Mouse (Mus musculus) MEL (cell line): Measurements from ENCODE around the gene Apol7a. TPM values are rescaled to one million over a fixed set of nuclear protein-coding genes. Genes with fewer than 3 reads are reported as not detected.
"Not testable (repeated sequence)": the region's sequence is repeated elsewhere in the genome, so short reads cannot be mapped to it uniquely, and the experiment has no call there.

Experiments used
- DNase-seq: peaks from one replicate; pipeline ENCODE4 v3.0.0; 2011; ENCODE audit warnings: low read depth, low spot score
- H3K27ac ChIP-seq: 2 replicates; pipeline ENCODE4 v1.5.1; 2012; ENCODE audit warnings: low read depth, mild to moderate bottlenecking, control low read depth, low read length, moderate library complexity; ENCODE audit not compliant: control insufficient read depth
- H3K27me3 ChIP-seq, 2 experiments: fragments of 150-350 bp in 1 of 2; sonication (generic) in 1 of 2; 2 replicates each; pipeline ENCODE4 v1.6.1; 2012; ENCODE audit warnings: low read length in 2 of 2, mild to moderate bottlenecking in 2 of 2, improper control_type of control experiment in 1 of 2, moderate library complexity in 1 of 2; ENCODE audit not compliant: insufficient read depth in 2 of 2, control insufficient read depth in 1 of 2
- H3K36me3 ChIP-seq, 2 experiments: 2 replicates each; pipeline ENCODE4 v1.6.1; 2012 to 2014; ENCODE audit warnings: low read length in 2 of 2, improper control_type of control experiment in 1 of 2, inconsistent platforms in 1 of 2, mild to moderate bottlenecking in 1 of 2; ENCODE audit not compliant: insufficient read depth in 2 of 2, control insufficient read depth in 1 of 2
- H3K4me1 ChIP-seq, 2 experiments: fragments of 150-350 bp in 1 of 2; sonication (generic) in 1 of 2; 2 replicates each; pipeline ENCODE4 v1.6.1; 2012; ENCODE audit warnings: low read length in 2 of 2, improper control_type of control experiment in 1 of 2, mild to moderate bottlenecking in 1 of 2; ENCODE audit not compliant: insufficient read depth in 2 of 2, control insufficient read depth in 1 of 2
- H3K4me3 ChIP-seq, 2 experiments: fragments of 150-350 bp in 1 of 2; sonication (generic) in 1 of 2; 2 replicates each; pipeline ENCODE4 v1.5.1; 2012; ENCODE audit warnings: low read depth in 2 of 2, low read length in 2 of 2, mild to moderate bottlenecking in 2 of 2, moderate library complexity in 2 of 2, control low read depth in 1 of 2, improper control_type of control experiment in 1 of 2; ENCODE audit not compliant: control insufficient read depth in 1 of 2, insufficient read depth in 1 of 2
- H3K79me2 ChIP-seq: 2 replicates; pipeline ENCODE4 v1.6.1; 2012; ENCODE audit warnings: mild to moderate bottlenecking, low read length, moderate library complexity; ENCODE audit not compliant: control insufficient read depth, poor library complexity, insufficient read depth
- H3K9ac ChIP-seq: 2 replicates; pipeline ENCODE4 v1.6.1; 2012; ENCODE audit warnings: low read depth, mild to moderate bottlenecking, control low read depth, low read length, moderate library complexity; ENCODE audit not compliant: control insufficient read depth, poor library complexity, severe bottlenecking
- H3K9me3 ChIP-seq: fragments of 150-350 bp; sonication (generic); replicated peaks from 2 replicates; pipeline ENCODE4 v1.6.1; 2012; ENCODE audit warnings: mild to moderate bottlenecking, low read length, improper control_type of control experiment, moderate library complexity; ENCODE audit not compliant: insufficient read depth
- CTCF ChIP-seq, 3 experiments: IDR thresholded peaks in 2 of 3; conservative IDR thresholded peaks in 1 of 3; 2 replicates each; pipeline ENCODE4 v1.5.1; 2011 to 2012; ENCODE audit warnings: low read length in 3 of 3, low read depth in 2 of 3, mild to moderate bottlenecking in 2 of 3, improper control_type of control experiment in 1 of 3, inconsistent platforms in 1 of 3, mixed read lengths in 1 of 3, moderate library complexity in 1 of 3; ENCODE audit not compliant: control insufficient read depth in 1 of 3, insufficient read depth in 1 of 3, poor library complexity in 1 of 3, severe bottlenecking in 1 of 3
- RAD21 ChIP-seq: IDR thresholded peaks from 2 replicates; pipeline ENCODE4 v1.6.1; 2011; ENCODE audit warnings: mild to moderate bottlenecking, low read depth, low read length, improper control_type of control experiment
- polyA plus RNA-seq, 2 experiments: library from polyadenylated mRNA; stranded (reverse) in 1 of 2; unstranded in 1 of 2; fragments of >175 nt in 1 of 2; fragments of >200 nt in 1 of 2; gene quantifications; 2 replicates each; pipeline versions ENCODE4 v1.2.1 to v1.2.4; 2012; ENCODE audit warnings: low replicate concordance in 2 of 2, low read depth in 1 of 2; ENCODE audit not compliant: insufficient read length in 2 of 2, insufficient read depth in 1 of 2, missing spikeins in 1 of 2
- total RNA-seq: library from RNA; depleted of rRNA; stranded (reverse); fragments of 300-350 nt; gene quantifications from 2 replicates; pipeline ENCODE4 v1.2.3, GENCODE M21; 2012; rRNA removed

Gene Apol7a
- total RNA-seq (not detected in 2 replicates), polyA plus RNA-seq (not detected)

DNA sequence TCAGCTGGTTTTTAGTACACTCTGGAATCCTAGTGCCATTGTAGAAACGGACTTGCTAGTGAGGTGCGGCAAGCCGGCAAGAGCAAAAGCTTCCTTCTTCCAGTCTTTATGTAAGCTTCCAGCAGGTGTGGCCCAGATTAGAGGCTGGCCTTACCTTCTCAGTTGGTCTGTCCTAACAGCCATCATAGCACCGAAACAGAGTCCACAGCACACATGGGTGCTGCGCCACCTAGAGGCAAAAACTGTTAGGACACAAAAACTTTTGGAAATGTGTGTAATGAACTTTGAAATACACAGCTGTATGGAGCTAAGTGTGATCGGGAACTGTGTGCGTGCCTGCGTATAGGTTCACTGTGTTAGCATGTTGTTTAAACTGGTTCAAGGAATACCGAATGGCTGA, at the start of gene Apol7a:
Gene Apol7a, minus strand, starts transcription at position 84 of the 400 bp plus-strand sequence.
- not testable (repeated sequence) for H3K79me2 ChIP-seq, H3K27me3 ChIP-seq, H3K4me3 ChIP-seq, H3K9ac ChIP-seq, H3K9me3 ChIP-seq, H3K27ac ChIP-seq, H3K36me3 ChIP-seq, H3K4me1 ChIP-seq
- TF ChIP-seq CTCF (IDR thresholded peaks at IDR 0.05 in 2 of 3, conservative IDR thresholded peaks at IDR 0.05 in 1 of 3; ENCODE audit: control insufficient read depth in 1 of 3, insufficient read depth in 1 of 3, low read depth in 2 of 3, low read length in 3 of 3, poor library complexity in 1 of 3, severe bottlenecking in 1 of 3) (peak; percentile 38 to 57 (median 44); a peak in 5 of 6 replicates), RAD21 (peak; percentile 7)
- DNase-seq: peak; percentile 18

DNA sequence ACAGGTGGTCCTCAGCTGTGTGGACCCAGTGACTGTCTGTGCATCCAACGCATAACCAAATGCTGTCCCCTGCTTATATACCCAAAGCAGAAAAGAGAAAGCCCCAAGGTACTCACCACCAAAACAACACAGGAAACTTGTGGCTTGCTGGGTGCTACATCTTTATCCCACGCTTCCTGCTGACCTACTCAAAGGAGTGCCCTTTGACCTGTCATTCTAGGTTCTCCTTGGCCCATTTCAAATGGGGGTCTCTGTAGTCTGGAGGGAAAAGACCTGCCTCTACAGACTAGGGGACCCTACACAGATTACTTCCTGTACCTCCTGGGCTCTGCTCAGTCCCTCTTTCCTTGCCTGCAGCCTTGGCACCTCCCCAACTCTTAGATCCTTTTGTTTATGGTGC, 48.5 kb upstream of the Apol7a start, which contains the start of gene Apol7b:
Gene Apol7b, minus strand, starts transcription at position 101 of the 400 bp plus-strand sequence.
- not testable (repeated sequence) for H3K9ac ChIP-seq, H3K36me3 ChIP-seq, H3K4me1 ChIP-seq, H3K79me2 ChIP-seq, H3K27ac ChIP-seq, H3K9me3 ChIP-seq, H3K4me3 ChIP-seq, H3K27me3 ChIP-seq, DNase-seq

DNA sequence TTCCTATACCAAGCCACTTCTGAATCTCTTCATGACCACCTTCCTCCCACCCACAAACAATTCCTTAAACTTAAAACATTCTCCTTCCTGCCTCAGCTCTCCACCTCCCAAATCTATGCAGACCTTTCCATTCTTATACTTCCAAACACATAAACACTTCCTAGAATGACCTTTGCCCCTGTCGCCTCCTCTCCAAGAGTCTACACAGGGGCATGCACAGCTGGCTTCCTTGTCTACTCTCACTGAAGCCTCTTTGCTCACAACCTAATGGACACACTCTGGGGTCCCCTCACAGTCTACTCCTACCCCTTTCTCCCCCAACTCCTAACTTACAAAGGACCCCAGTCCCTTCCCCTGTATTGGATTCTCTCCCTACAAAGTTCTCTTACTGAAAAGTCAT, 46.8 kb upstream of the Apol7a start:
- H3K27me3 ChIP-seq, H3K79me2 ChIP-seq, H3K27ac ChIP-seq, DNase-seq, H3K4me1 ChIP-seq, H3K36me3 ChIP-seq, H3K9ac ChIP-seq, H3K4me3 ChIP-seq, H3K9me3 ChIP-seq: not testable (repeated sequence)

DNA sequence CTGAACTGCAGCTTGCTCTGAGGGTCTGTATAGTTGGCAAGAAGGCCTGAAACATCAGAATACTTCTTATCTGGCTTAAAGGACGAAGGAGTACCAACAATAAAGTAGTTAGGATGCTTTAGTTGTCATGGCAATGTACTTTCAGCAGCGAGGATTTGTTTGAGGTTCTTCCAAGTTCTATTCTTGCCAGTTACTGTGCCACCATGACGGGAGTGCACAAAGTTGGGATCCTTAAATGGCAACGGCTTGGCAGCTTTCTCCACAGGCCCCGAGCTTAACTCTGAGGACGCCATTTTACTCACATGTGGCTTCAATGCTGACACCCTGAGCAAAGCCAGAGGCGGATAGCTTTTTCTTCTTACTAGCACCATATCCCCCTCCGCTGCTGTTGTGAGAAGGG, 45.8 kb upstream of the Apol7a start:
- not testable (repeated sequence) for H3K9me3 ChIP-seq, H3K36me3 ChIP-seq, H3K27me3 ChIP-seq, DNase-seq, H3K27ac ChIP-seq, H3K79me2 ChIP-seq, H3K9ac ChIP-seq, H3K4me3 ChIP-seq, H3K4me1 ChIP-seq

DNA sequence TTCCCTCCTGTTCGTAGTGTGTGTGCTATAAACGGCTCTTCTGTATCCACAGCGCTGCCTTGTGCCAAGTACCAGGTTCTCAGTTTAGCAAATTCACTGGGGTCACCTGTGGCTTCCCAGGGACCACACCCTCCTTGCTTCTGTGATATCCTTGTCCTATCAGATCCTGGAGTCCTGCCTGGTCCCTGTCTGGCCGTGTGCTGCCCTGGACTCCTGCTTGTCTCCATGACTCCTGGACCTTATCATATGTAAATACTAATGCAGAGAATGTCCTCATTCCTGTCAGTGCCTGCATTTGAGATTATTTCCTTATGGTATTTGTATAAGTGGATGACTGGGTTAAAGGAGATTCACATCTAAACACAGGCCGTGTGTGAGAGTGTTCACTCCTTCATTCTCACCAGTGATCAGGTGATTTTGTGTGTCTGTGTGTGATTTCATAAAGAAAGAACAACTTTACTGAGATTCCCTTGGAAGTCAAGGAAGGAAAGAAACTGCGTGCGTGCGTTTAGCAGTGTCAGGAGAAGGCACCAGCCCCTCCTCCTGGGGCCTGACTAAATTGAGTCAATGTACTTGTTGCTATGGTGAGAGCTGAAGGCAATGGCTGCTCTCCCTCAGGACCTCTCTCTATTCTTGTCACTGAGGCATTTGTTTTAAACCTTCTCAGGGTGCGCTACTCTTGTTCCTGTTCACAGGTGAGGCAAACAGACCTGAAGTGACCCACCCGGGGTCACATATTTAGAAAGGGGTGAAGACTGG, 30.0 kb upstream of the Apol7a start:
- H3K4me3 ChIP-seq, H3K9me3 ChIP-seq, H3K9ac ChIP-seq, H3K4me1 ChIP-seq, H3K27ac ChIP-seq, H3K27me3 ChIP-seq, H3K79me2 ChIP-seq, H3K36me3 ChIP-seq, DNase-seq: not testable (repeated sequence)

DNA sequence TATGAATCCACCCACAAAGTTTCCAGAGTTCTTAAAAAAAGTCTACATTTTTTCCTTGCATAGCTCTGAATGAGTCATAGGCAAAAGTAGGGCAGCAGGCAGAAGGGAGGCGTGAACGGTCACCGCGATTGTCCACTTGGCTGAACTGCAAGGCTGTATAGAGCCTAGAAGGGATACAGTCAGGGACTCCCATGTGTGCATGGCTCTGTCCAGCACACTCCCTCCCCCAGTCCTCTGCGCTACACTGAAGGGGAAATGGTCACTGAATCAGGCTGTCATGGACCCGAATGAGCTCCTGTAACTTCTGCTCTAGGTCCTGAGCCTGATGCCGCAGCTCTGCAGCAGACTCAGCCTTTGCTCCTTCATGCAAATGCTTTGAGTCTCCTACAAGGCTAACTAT, 24.0 kb upstream of the Apol7a start:
- not testable (repeated sequence) for H3K9me3 ChIP-seq, DNase-seq, H3K4me1 ChIP-seq, H3K4me3 ChIP-seq, H3K9ac ChIP-seq, H3K36me3 ChIP-seq, H3K27me3 ChIP-seq, H3K27ac ChIP-seq, H3K79me2 ChIP-seq

DNA sequence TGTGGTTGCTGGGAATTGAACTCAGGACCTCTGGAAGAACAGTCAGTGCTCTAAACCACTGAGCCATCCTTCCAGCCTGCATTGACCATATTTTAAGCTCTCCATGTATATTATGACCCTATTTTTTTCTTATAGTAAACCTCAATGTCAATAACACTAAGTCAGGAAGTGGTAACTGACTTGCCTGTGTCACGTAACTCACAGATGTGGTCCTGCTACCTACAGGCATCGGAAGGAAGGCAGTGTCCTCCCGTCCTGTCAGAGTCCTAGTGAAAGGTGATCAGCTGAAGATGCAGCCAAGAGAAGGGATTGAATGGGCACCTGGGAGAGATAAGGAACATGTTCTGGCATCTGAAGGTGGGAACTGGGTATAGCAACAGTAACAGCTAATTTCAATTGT, 20.7 kb upstream of the Apol7a start:
- H3K4me1 ChIP-seq, H3K9ac ChIP-seq, H3K9me3 ChIP-seq, H3K79me2 ChIP-seq, H3K36me3 ChIP-seq, DNase-seq, H3K27ac ChIP-seq, H3K4me3 ChIP-seq, H3K27me3 ChIP-seq: not testable (repeated sequence)
